Comparison of ENCODE assay signal across 15 mouse cellular contexts in the genomic region with DNA sequence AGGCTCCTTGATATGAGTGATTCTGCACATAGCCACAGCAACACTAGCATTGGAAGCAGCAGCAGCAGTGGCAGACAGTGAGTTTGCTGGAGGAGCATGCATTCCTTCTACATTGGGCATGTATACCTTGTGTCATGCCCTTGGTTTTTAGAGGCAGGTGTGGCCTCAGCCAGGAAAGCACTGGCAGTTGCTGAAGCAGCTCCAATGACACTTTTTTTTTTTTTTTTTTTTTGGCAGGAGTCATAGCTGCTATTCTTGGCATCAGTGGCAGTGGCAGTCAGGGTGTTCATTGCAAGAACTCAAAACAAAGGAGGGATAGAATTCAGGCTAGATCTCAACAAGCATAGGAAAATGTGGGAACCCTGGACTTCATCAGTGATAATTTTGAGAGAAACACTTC.
DNase-seq lines count a peak whose midpoint lies in the region; ATAC-seq and TF ChIP-seq lines count a peak whose summit lies in the region.
"Had no signal": no experiment of that assay in that cellular context is flagged by ENCODE, and none has a peak within 500 bp of the region (broad histone marks: within the 10 kb centered on the region; RNA-seq: fewer than 3 reads in every experiment).

No protein-coding gene starts in this region.

- no peaks in the 10 kb centered on the region for H3K27me3 ChIP-seq in midbrain, embryonic 16.5 days (ENCODE audit: control insufficient read depth, insufficient read depth, low read depth, low read length)
- no peaks in the 10 kb centered on the region for H3K27me3 ChIP-seq in midbrain, embryonic 14.5 days (ENCODE audit: control insufficient read depth, insufficient read depth, low read length)
- no peaks in the 10 kb centered on the region for H3K27me3 ChIP-seq in heart, embryonic 11.5 days (ENCODE audit: control insufficient read depth, insufficient read depth, low read length)
- H3K27me3 ChIP-seq: CH12.LX; embryonic facial prominence, embryonic 13.5 days; liver, embryonic 12.5 days had no signal

- no peak overlapping the region for H3K4me3 ChIP-seq in gastrocnemius, adult 2 months
- no peak overlapping the region for H3K4me3 ChIP-seq in midbrain, embryonic 16.5 days (ENCODE audit: low read depth, low read length)
- H3K4me3 ChIP-seq in midbrain, embryonic 14.5 days (replicated peaks; ENCODE audit: low read depth, low read length) = no peak overlapping the region
- no peak overlapping the region for H3K4me3 ChIP-seq in heart, embryonic 11.5 days (ENCODE audit: low read depth, low read length)
- H3K4me3 ChIP-seq: embryonic facial prominence, embryonic 13.5 days; liver, embryonic 12.5 days had no signal

- H3K4me2 ChIP-seq in midbrain, embryonic 16.5 days (ENCODE audit: low read length) = no peak overlapping the region
- H3K4me2 ChIP-seq in midbrain, embryonic 14.5 days (ENCODE audit: low read length) = no peak overlapping the region
- no peak overlapping the region for H3K4me2 ChIP-seq in heart, embryonic 11.5 days
- H3K4me2 ChIP-seq: embryonic facial prominence, embryonic 13.5 days; liver, embryonic 12.5 days had no signal

- ATAC-seq in midbrain, embryonic 16.5 days = peak; percentile 64; the same call in 1 of the 2 replicates
- ATAC-seq in midbrain, embryonic 14.5 days (ENCODE audit: low FRiP score, low TSS enrichment) = no peak
- ATAC-seq in heart, embryonic 11.5 days (replicated peaks; ENCODE audit: insufficient number of reproducible peaks, low FRiP score, low TSS enrichment) = peak; percentile 14; the same call in 1 of the 2 replicates
- ATAC-seq: liver, embryonic 12.5 days had no signal

- no peak overlapping the region for H3K9ac ChIP-seq in midbrain, embryonic 16.5 days (ENCODE audit: low read depth, low read length)
- no peak overlapping the region for H3K9ac ChIP-seq in midbrain, embryonic 14.5 days (replicated peaks; ENCODE audit: low read length)
- H3K9ac ChIP-seq in heart, embryonic 11.5 days (ENCODE audit: low read depth, low read length) = no peak overlapping the region
- H3K9ac ChIP-seq: embryonic facial prominence, embryonic 13.5 days; liver, embryonic 12.5 days had no signal

- peak; percentile 22 for DNase-seq in gastrocnemius, adult 2 months
- no peak for DNase-seq in gastrocnemius, postnatal 36 days
- DNase-seq in midbrain, embryonic 14.5 days = no peak
- peak; percentile 22 for DNase-seq in heart, postnatal 4 days
- DNase-seq in lung, adult 18-20 months = no peak
- no peak for DNase-seq in lung, postnatal 25 days (ENCODE audit: low spot score)
- DNase-seq: cerebellum, adult 9-10 months; gastrocnemius, postnatal 10 days; kidney, adult 8-10 months had no signal

- H3K9me3 ChIP-seq in midbrain, embryonic 16.5 days (replicated peaks; ENCODE audit: control insufficient read depth, low read length, poor library complexity, severe bottlenecking) = no peaks in the 10 kb centered on the region
- no peaks in the 10 kb centered on the region for H3K9me3 ChIP-seq in midbrain, embryonic 14.5 days (ENCODE audit: control insufficient read depth, low read length)
- H3K9me3 ChIP-seq in heart, embryonic 11.5 days (replicated peaks; ENCODE audit: control insufficient read depth, low read length) = no peaks in the 10 kb centered on the region
- H3K9me3 ChIP-seq: embryonic facial prominence, embryonic 13.5 days; liver, embryonic 12.5 days had no signal

- H3K4me1 ChIP-seq in midbrain, embryonic 16.5 days (ENCODE audit: control insufficient read depth, insufficient read depth, low read length) = 0 out of 2 replicates have a peak, but pooled peaks cover 2% of the 10 kb centered on the region
- 0 out of 2 replicates have a peak, but pooled peaks cover 3% of the 10 kb centered on the region for H3K4me1 ChIP-seq in midbrain, embryonic 14.5 days (ENCODE audit: control insufficient read depth, insufficient read depth, low read length)
- H3K4me1 ChIP-seq in heart, embryonic 11.5 days (ENCODE audit: control insufficient read depth, insufficient read depth, low read length) = 0 out of 2 replicates have a peak, but pooled peaks cover 2% of the 10 kb centered on the region
- H3K4me1 ChIP-seq: embryonic facial prominence, embryonic 13.5 days; liver, embryonic 12.5 days had no signal

- TF ChIP-seq CTCF in gastrocnemius, adult 2 months (IDR thresholded peaks at IDR 0.05) = no peak

- intact Hi-C loops in gastrocnemius, adult 2 months (cut with DNase I) = no loop called here
- intact Hi-C loops in gastrocnemius, postnatal 36 days (cut with DNase I) = no loop called here

- H3K36me3 ChIP-seq in midbrain, embryonic 16.5 days (ENCODE audit: control insufficient read depth, insufficient read depth, low read length) = no peaks in the 10 kb centered on the region
- no peaks in the 10 kb centered on the region for H3K36me3 ChIP-seq in midbrain, embryonic 14.5 days (ENCODE audit: control insufficient read depth, insufficient read depth, low read length)
- no peaks in the 10 kb centered on the region for H3K36me3 ChIP-seq in heart, embryonic 11.5 days (ENCODE audit: control insufficient read depth, insufficient read depth, low read length)
- H3K36me3 ChIP-seq: embryonic facial prominence, embryonic 13.5 days; liver, embryonic 12.5 days had no signal

- H3K27ac ChIP-seq in gastrocnemius, adult 2 months = no peak overlapping the region
- no peak overlapping the region for H3K27ac ChIP-seq in midbrain, embryonic 16.5 days (ENCODE audit: low read length)
- H3K27ac ChIP-seq in midbrain, embryonic 14.5 days (replicated peaks; ENCODE audit: low read depth, low read length) = no peak overlapping the region
- H3K27ac ChIP-seq in heart, embryonic 11.5 days (ENCODE audit: low read depth, low read length) = no peak overlapping the region
- H3K27ac ChIP-seq: embryonic facial prominence, embryonic 13.5 days; liver, embryonic 12.5 days; stomach, postnatal 0 days had no signal

Comparison
In these comparisons a context has a peak if more than half of its experiments do, and no peak if none do; other contexts are left out.
1. DNase-seq: peak in gastrocnemius, adult 2 months (single experiment) and heart, postnatal 4 days (single experiment); none in gastrocnemius, postnatal 36 days (0 of 2), midbrain, embryonic 14.5 days (single experiment), lung, adult 18-20 months (0 of 2) and lung, postnatal 25 days (single experiment).